Mouse (Mus musculus) neural tube, embryonic 12.5 days (tissue): ENCODE data around the gene Pcdh17. TPM values are rescaled to one million over a fixed set of nuclear protein-coding genes. Genes with fewer than 3 reads are reported as not detected.

Source experiments
- ATAC-seq: fragments of 200-750 bp; cut with Nextera tagmentation; 2 replicates; pipeline ENCODE4 v1.8.0; 2017; ENCODE audit warnings: low read depth, mild to moderate bottlenecking, moderate TSS enrichment, moderate library complexity; ENCODE audit not compliant: low FRiP score
- H3K27ac ChIP-seq: fragments of 300-500 bp; sonication (generic); 2 replicates; pipeline ENCODE4 v1.5.1; 2016
- H3K27me3 ChIP-seq: fragments of 300-500 bp; sonication (generic); replicated peaks from 2 replicates; pipeline ENCODE4 v1.6.1; 2016; ENCODE audit warnings: mild to moderate bottlenecking
- H3K36me3 ChIP-seq: fragments of 300-500 bp; sonication (generic); 2 replicates; pipeline ENCODE4 v1.6.1; 2016; ENCODE audit warnings: mild to moderate bottlenecking
- H3K4me1 ChIP-seq: fragments of 300-500 bp; sonication (generic); 2 replicates; pipeline ENCODE4 v1.6.1; 2016
- H3K4me2 ChIP-seq: fragments of 300-500 bp; sonication (generic); replicated peaks from 2 replicates; pipeline ENCODE4 v1.6.1; 2016; ENCODE audit warnings: mild to moderate bottlenecking
- H3K4me3 ChIP-seq: fragments of 300-500 bp; sonication (generic); 2 replicates; pipeline ENCODE4 v1.5.1; 2016
- H3K9ac ChIP-seq: fragments of 300-500 bp; sonication (generic); 2 replicates; pipeline ENCODE4 v1.6.1; 2016; ENCODE audit warnings: mild to moderate bottlenecking
- H3K9me3 ChIP-seq: fragments of 300-500 bp; sonication (generic); 2 replicates; pipeline ENCODE4 v1.6.1; 2016; ENCODE audit warnings: mild to moderate bottlenecking
- WGBS: fragments of 180-500 bp; shearing (Covaris S2); methylation state at CpG from one replicate; pipeline ENCODE4 v1.1.7; 2016; 5-methylcytosine and 5-hydroxymethylcytosine counted together
- polyA plus RNA-seq: library from polyadenylated mRNA; unstranded; fragments of >200 nt; fragmentation: Nextera tagmentation; extraction: Ambion mirVana; gene quantifications from 2 replicates; pipeline ENCODE4 v1.2.1, GENCODE M21; 2016

Pcdh17 gene
- polyA plus RNA-seq, 1 experiment from 2014 or later = 13.2 TPM

GRCm38 (mm10) chr14:84532397-84532796, 89.0 kb downstream of the Pcdh17 start:
- Histone ChIP-seq H3K4me1 (no peaks in the 10 kb centered on the region), H3K4me2 (no peak overlapping the region), H3K27ac (no peak overlapping the region), H3K4me3 (no peak overlapping the region), H3K9me3 (no peaks in the 10 kb centered on the region), H3K9ac (no peak overlapping the region), H3K27me3 (no peaks in the 10 kb centered on the region), H3K36me3 (no peaks in the 10 kb centered on the region)
- no peak for ATAC-seq
- whole genome bisulfite sequencing = 43% methylated on average over 2 of the region's 2 CpGs

- H3K4me1 ChIP-seq = no peaks in the 10 kb centered on the region
- H3K36me3 ChIP-seq = no peaks in the 10 kb centered on the region
- no peak overlapping the region for H3K9ac ChIP-seq
- H3K4me3 ChIP-seq = no peak overlapping the region
- H3K9me3 ChIP-seq = no peaks in the 10 kb centered on the region
- ATAC-seq = no peak
- H3K27ac ChIP-seq = no peak overlapping the region
- no peak overlapping the region for H3K4me2 ChIP-seq
- no peaks in the 10 kb centered on the region for H3K27me3 ChIP-seq
Measured at GRCm38 (mm10) chr14:84535264-84535663, 91.9 kb downstream of the Pcdh17 start.

- H3K4me3 ChIP-seq = no peak overlapping the region
- WGBS = 86% methylated on average over 3 of the region's 3 CpGs
Measured at GRCm38 (mm10) chr14:84541838-84542237, 98.5 kb downstream of the Pcdh17 start.

GRCm38 (mm10) chr14:84545968-84546367, 102.6 kb downstream of the Pcdh17 start:
- H3K9ac ChIP-seq = no peak overlapping the region
- ATAC-seq = peak; percentile 74
- no peak overlapping the region for H3K4me3 ChIP-seq
- no peaks in the 10 kb centered on the region for H3K27me3 ChIP-seq
- no peak overlapping the region for H3K4me2 ChIP-seq
- no peaks in the 10 kb centered on the region for H3K9me3 ChIP-seq
- H3K36me3 ChIP-seq = no peaks in the 10 kb centered on the region
- WGBS = 13% methylated on average over 2 of the region's 2 CpGs
- H3K4me1 ChIP-seq = no peaks in the 10 kb centered on the region
- H3K27ac ChIP-seq = no peak overlapping the region

More at GRCm38 (mm10) chr14:84541838-84542237, 98.5 kb downstream of the Pcdh17 start:
- Histone ChIP-seq H3K36me3 (no peaks in the 10 kb centered on the region), H3K4me2 (no peak overlapping the region), H3K27ac (no peak overlapping the region), H3K4me1 (no peaks in the 10 kb centered on the region), H3K9me3 (no peaks in the 10 kb centered on the region), H3K27me3 (no peaks in the 10 kb centered on the region), H3K9ac (no peak overlapping the region)
- ATAC-seq = no peak

GRCm38 (mm10) chr14:84547513-84548194, 104.3 kb downstream of the Pcdh17 start:
- no peaks in the 10 kb centered on the region for H3K27me3 ChIP-seq
- no peak overlapping the region for H3K27ac ChIP-seq
- H3K36me3 ChIP-seq = no peaks in the 10 kb centered on the region
- no peaks in the 10 kb centered on the region for H3K4me1 ChIP-seq
- 76% methylated on average over 10 of the region's 10 CpGs for WGBS
- ATAC-seq = no peak
- no peak overlapping the region for H3K9ac ChIP-seq
- no peak overlapping the region for H3K4me2 ChIP-seq
- H3K9me3 ChIP-seq = no peaks in the 10 kb centered on the region
- no peak overlapping the region for H3K4me3 ChIP-seq

GRCm38 (mm10) chr14:84551546-84551945, 108.2 kb downstream of the Pcdh17 start:
- H3K27ac ChIP-seq = no peak overlapping the region
- no peaks in the 10 kb centered on the region for H3K36me3 ChIP-seq
- H3K9ac ChIP-seq = no peak overlapping the region
- H3K4me1 ChIP-seq = no peaks in the 10 kb centered on the region
- ATAC-seq = no peak
- 85% methylated on average over 5 of the region's 5 CpGs for WGBS
- no peak overlapping the region for H3K4me2 ChIP-seq
- no peaks in the 10 kb centered on the region for H3K9me3 ChIP-seq
- no peak overlapping the region for H3K4me3 ChIP-seq
- H3K27me3 ChIP-seq = no peaks in the 10 kb centered on the region

- ATAC-seq = no peak
Measured at GRCm38 (mm10) chr14:84571071-84571470, 127.7 kb downstream of the Pcdh17 start.

More at GRCm38 (mm10) chr14:84571071-84571470, 127.7 kb downstream of the Pcdh17 start:
- Histone ChIP-seq H3K27me3 (no peaks in the 10 kb centered on the region), H3K9ac (no peak overlapping the region), H3K4me3 (no peak overlapping the region), H3K4me1 (no peaks in the 10 kb centered on the region), H3K9me3 (no peaks in the 10 kb centered on the region), H3K36me3 (no peaks in the 10 kb centered on the region), H3K4me2 (no peak overlapping the region), H3K27ac (no peak overlapping the region)
